Comparison of ENCODE assay signal across 9 mouse cellular contexts in the genomic region with DNA sequence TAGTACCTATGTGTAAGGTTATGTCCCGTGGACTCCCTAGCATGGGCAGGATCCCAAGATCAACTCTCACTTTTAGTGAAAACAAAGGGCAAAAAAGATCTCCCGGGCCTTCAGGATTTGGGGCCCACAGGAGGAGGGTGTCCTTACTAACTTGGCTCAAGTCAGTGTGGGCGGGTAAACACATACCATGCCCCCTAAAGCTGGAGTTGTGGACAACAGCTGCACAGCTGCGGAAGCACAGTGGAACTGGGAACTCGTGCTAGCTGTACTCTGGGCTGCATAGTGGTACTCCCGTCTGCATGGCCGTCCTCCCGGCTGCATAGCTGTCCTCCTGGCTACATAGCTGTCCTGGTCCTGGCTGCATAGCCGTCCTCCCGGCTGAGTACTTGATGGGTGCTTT. TPM values are rescaled to one million over a fixed set of nuclear protein-coding genes. Genes with fewer than 3 reads are reported as not detected.
DNase-seq lines count a peak whose midpoint lies in the region; ATAC-seq and TF ChIP-seq lines count a peak whose summit lies in the region.
"Had no signal": no experiment of that assay in that cellular context is flagged by ENCODE, and none has a peak within 500 bp of the region (broad histone marks: within the 10 kb centered on the region; RNA-seq: fewer than 3 reads in every experiment).

No protein-coding gene starts in this region.

- peaks cover 35% of the 10 kb centered on the region for H3K4me1 ChIP-seq in heart, postnatal 0 days (ENCODE audit: control insufficient read depth, insufficient read depth)
- peaks cover 16% of the 10 kb centered on the region for H3K4me1 ChIP-seq in hindbrain, embryonic 11.5 days (replicated peaks; ENCODE audit: control insufficient read depth, insufficient read depth, low read length)
- peaks cover 51% of the 10 kb centered on the region for H3K4me1 ChIP-seq in midbrain, embryonic 11.5 days (ENCODE audit: control insufficient read depth, insufficient read depth, low read length)

- no peaks in the 10 kb centered on the region for H3K9me3 ChIP-seq in heart, postnatal 0 days (replicated peaks; ENCODE audit: control insufficient read depth, low read length)
- H3K9me3 ChIP-seq in hindbrain, embryonic 11.5 days (ENCODE audit: control insufficient read depth, low read length), result no peaks in the 10 kb centered on the region
- H3K9me3 ChIP-seq in midbrain, embryonic 11.5 days (ENCODE audit: control insufficient read depth, low read length), result no peaks in the 10 kb centered on the region

- H3K27me3 ChIP-seq in heart, postnatal 0 days (ENCODE audit: control insufficient read depth, insufficient read depth, low read length), result peaks cover 21% of the 10 kb centered on the region
- peaks cover 14% of the 10 kb centered on the region for H3K27me3 ChIP-seq in hindbrain, embryonic 11.5 days (ENCODE audit: control insufficient read depth, insufficient read depth, low read length)
- peaks cover 19% of the 10 kb centered on the region for H3K27me3 ChIP-seq in midbrain, embryonic 11.5 days (ENCODE audit: control insufficient read depth, insufficient read depth, low read length)

- no peaks in the 10 kb centered on the region for H3K36me3 ChIP-seq in heart, postnatal 0 days (replicated peaks; ENCODE audit: control insufficient read depth, insufficient read depth, low read length)
- no peaks in the 10 kb centered on the region for H3K36me3 ChIP-seq in hindbrain, embryonic 11.5 days (ENCODE audit: control insufficient read depth, insufficient read depth, low read length)
- no peaks in the 10 kb centered on the region for H3K36me3 ChIP-seq in midbrain, embryonic 11.5 days (ENCODE audit: control insufficient read depth, insufficient read depth, low read length)

- TF ChIP-seq EP300 in heart, postnatal 0 days (IDR thresholded peaks at IDR 0.05; ENCODE audit: low read depth), result no peak

- no peak; the same call in 1 of the 2 replicates for ATAC-seq in heart, postnatal 0 days (ENCODE audit: insufficient read depth, low read depth)
- no peak for ATAC-seq in hindbrain, embryonic 11.5 days (ENCODE audit: low FRiP score)
- ATAC-seq in midbrain, embryonic 11.5 days (ENCODE audit: low FRiP score), result 0 out of 2 replicates have a peak, but pooled peaks have one; percentile 17
- no peak for ATAC-seq in granulocyte monocyte progenitor cell, adult 5-6 weeks (replicated peaks; ENCODE audit: poor library complexity, severe bottlenecking)

- WGBS in heart, postnatal 0 days, result 69% methylated on average over 10 of the region's 10 CpGs
- WGBS in hindbrain, embryonic 11.5 days, result 68% methylated on average over 10 of the region's 10 CpGs
- 64% methylated on average over 10 of the region's 10 CpGs for WGBS in midbrain, embryonic 11.5 days

- H3K9ac ChIP-seq in heart, postnatal 0 days (replicated peaks; ENCODE audit: low read depth, low read length), result no peak overlapping the region
- no peak overlapping the region for H3K9ac ChIP-seq in hindbrain, embryonic 11.5 days (ENCODE audit: low read depth, low read length)
- H3K9ac ChIP-seq in midbrain, embryonic 11.5 days (ENCODE audit: low read length), result peak overlapping the region; percentile 53

- no peak for TF ChIP-seq CTCF in heart, postnatal 0 days (IDR thresholded peaks at IDR 0.05; ENCODE audit: low read depth)

- no peak overlapping the region for H3K4me3 ChIP-seq in heart, postnatal 0 days (ENCODE audit: low read depth, low read length)
- H3K4me3 ChIP-seq in hindbrain, embryonic 11.5 days (ENCODE audit: low read depth, low read length), result no peak overlapping the region
- H3K4me3 ChIP-seq in midbrain, embryonic 11.5 days (ENCODE audit: low read depth, low read length), result no peak overlapping the region

- DNase-seq in heart, postnatal 0 days (ENCODE audit: low spot score), result no peak
- DNase-seq in heart, postnatal 14 days, result no peak
- DNase-seq in MEL-GATA-1-ER (ENCODE audit: extremely low read depth, low read depth), result peak; percentile 55
- no peak for DNase-seq in hindbrain, embryonic 11.5 days (ENCODE audit: low spot score)
- DNase-seq in midbrain, embryonic 11.5 days (ENCODE audit: low spot score, missing footprints), result no peak
- DNase-seq in ovary, postnatal 14 days (ENCODE audit: low spot score), result no peak
- no peak for DNase-seq in adrenal gland, adult 8-10 months

- peak overlapping the region; percentile 85; the same call in 1 of the 2 replicates for H3K27ac ChIP-seq in heart, postnatal 0 days (ENCODE audit: low read depth)
- peak overlapping the region; percentile 88; the same call in 1 of the 2 replicates for H3K27ac ChIP-seq in hindbrain, embryonic 11.5 days (ENCODE audit: low read depth, low read length)
- H3K27ac ChIP-seq in midbrain, embryonic 11.5 days (ENCODE audit: low read depth, low read length), result peak overlapping the region; percentile 49; the same call in 1 of the 2 replicates

- H3K4me2 ChIP-seq in heart, postnatal 0 days (ENCODE audit: low read depth, low read length), result no peak overlapping the region
- H3K4me2 ChIP-seq in hindbrain, embryonic 11.5 days (replicated peaks; ENCODE audit: low read depth, low read length), result 0 out of 2 replicates have a peak overlapping the region, but pooled peaks have one; percentile 1
- H3K4me2 ChIP-seq in midbrain, embryonic 11.5 days, result no peak overlapping the region

- intact Hi-C loops in heart, postnatal 14 days (cut with DNase I), result no loop called here

RNA-seq across cellular contexts. Expression of a gene that starts 4.1 kb away (rescaled TPM):
- total RNA-seq in heart, postnatal 0 days (2014; rRNA removed; ENCODE audit: low replicate concordance), result 11.4 and 38.8 TPM in 2 replicates
- polyA plus RNA-seq in heart, postnatal 0 days (2015; fragmentation: Nextera tagmentation; extraction: Ambion mirVana), result 21.1 and 21.6 TPM in 2 replicates
- total RNA-seq in heart, postnatal 14 days (2021), result 10 to 100 TPM; 50.4 to 57.4 TPM
- 2.4 and 2.8 TPM in 2 replicates for polyA plus RNA-seq in hindbrain, embryonic 11.5 days (2014; fragmentation: Nextera tagmentation; extraction: Ambion mirVana)
- 1.7 and 2.1 TPM in 2 replicates for polyA plus RNA-seq in midbrain, embryonic 11.5 days (2014; fragmentation: Nextera tagmentation; extraction: Ambion mirVana)
- total RNA-seq in granulocyte monocyte progenitor cell, adult 5-6 weeks (2014; fragmentation: Nextera tagmentation), result not detected in 2 replicates
- total RNA-seq in granulocyte monocyte progenitor cell, adult 5-6 weeks (2017), result not detected in 2 replicates
- total RNA-seq in adrenal gland, adult 8-10 months (2022), result 10 to 100 TPM; 33.4 to 64.8 (median 48.2) TPM

RNA-seq across cellular contexts. Expression of a gene that starts 4.9 kb away (rescaled TPM):
- total RNA-seq in heart, postnatal 0 days (2014; rRNA removed; ENCODE audit: low replicate concordance), result not detected in 2 replicates
- polyA plus RNA-seq in heart, postnatal 0 days (2015; fragmentation: Nextera tagmentation; extraction: Ambion mirVana), result 2.5 and 2.6 TPM in 2 replicates
- total RNA-seq in heart, postnatal 14 days (2021), result 1 to 10 TPM; 1.4 to 1.9 TPM
- 0.32 and 0.43 TPM in 2 replicates for polyA plus RNA-seq in hindbrain, embryonic 11.5 days (2014; fragmentation: Nextera tagmentation; extraction: Ambion mirVana)
- polyA plus RNA-seq in midbrain, embryonic 11.5 days (2014; fragmentation: Nextera tagmentation; extraction: Ambion mirVana), result 0.22 and 1.0 TPM in 2 replicates
- not detected in 2 replicates for total RNA-seq in granulocyte monocyte progenitor cell, adult 5-6 weeks (2014; fragmentation: Nextera tagmentation)
- total RNA-seq in granulocyte monocyte progenitor cell, adult 5-6 weeks (2017), result not detected in 2 replicates
- 10 to 100 TPM; 16.6 to 27.2 (median 22.8) TPM for total RNA-seq in adrenal gland, adult 8-10 months (2022)
- total RNA-seq: neutrophil, adult 5-6 weeks had no signal

RNA-seq across cellular contexts. Expression of a gene that starts 31.4 kb away (rescaled TPM):
- 19.0 and 25.5 TPM in 2 replicates for total RNA-seq in heart, postnatal 0 days (2014; rRNA removed; ENCODE audit: low replicate concordance)
- polyA plus RNA-seq in heart, postnatal 0 days (2015; fragmentation: Nextera tagmentation; extraction: Ambion mirVana), result 5.8 and 6.1 TPM in 2 replicates
- 10 to 100 TPM; 15.1 to 15.3 TPM for total RNA-seq in heart, postnatal 14 days (2021)
- polyA plus RNA-seq in hindbrain, embryonic 11.5 days (2014; fragmentation: Nextera tagmentation; extraction: Ambion mirVana), result 2.1 and 2.7 TPM in 2 replicates
- 1.2 and 1.3 TPM in 2 replicates for polyA plus RNA-seq in midbrain, embryonic 11.5 days (2014; fragmentation: Nextera tagmentation; extraction: Ambion mirVana)
- total RNA-seq in granulocyte monocyte progenitor cell, adult 5-6 weeks (2014; fragmentation: Nextera tagmentation), result 7.3 and 8.6 TPM in 2 replicates
- total RNA-seq in granulocyte monocyte progenitor cell, adult 5-6 weeks (2017), result 2.9 TPM in 2 replicates
- 10 to 100 TPM; 13.3 to 20.5 (median 15.0) TPM for total RNA-seq in adrenal gland, adult 8-10 months (2022)

Comparison
In these comparisons a context has a peak if more than half of its experiments do, and no peak if none do; other contexts are left out.
1. RNA of a gene that starts 4.1 kb away (total RNA-seq): 33.4 to 64.8 TPM in adrenal gland, adult 8-10 months, 50.4 to 57.4 TPM in heart, postnatal 14 days and 11.4 to 38.8 TPM in heart, postnatal 0 days; not detected in granulocyte monocyte progenitor cell, adult 5-6 weeks; every median in the first group is over 10 times any median in the second.
2. RNA of a gene that starts 4.9 kb away (total RNA-seq): 16.6 to 27.2 TPM in adrenal gland, adult 8-10 months; 1.4 to 1.9 TPM in heart, postnatal 14 days, not detected in heart, postnatal 0 days and not detected in granulocyte monocyte progenitor cell, adult 5-6 weeks; every median in the first group is over 4 times any median in the second.
3. Peak in every context shown above with its lines, with median percentiles within 50 percentile points of each other: H3K27ac ChIP-seq.